Mouse (Mus musculus) bone marrow macrophage, adult 2 months (primary cell): ENCODE data around the gene Myh9.

ENCODE experiments used
- CTCF ChIP-seq: IDR thresholded peaks from 2 replicates; pipeline ENCODE4 v1.5.1; 2012; ENCODE audit warnings: low read depth, mild to moderate bottlenecking, low read length, moderate library complexity
- POLR2A ChIP-seq: IDR thresholded peaks from 2 replicates; pipeline ENCODE4 v1.6.1; 2012; ENCODE audit warnings: mild to moderate bottlenecking, low read depth, low read length, borderline replicate concordance

DNA sequence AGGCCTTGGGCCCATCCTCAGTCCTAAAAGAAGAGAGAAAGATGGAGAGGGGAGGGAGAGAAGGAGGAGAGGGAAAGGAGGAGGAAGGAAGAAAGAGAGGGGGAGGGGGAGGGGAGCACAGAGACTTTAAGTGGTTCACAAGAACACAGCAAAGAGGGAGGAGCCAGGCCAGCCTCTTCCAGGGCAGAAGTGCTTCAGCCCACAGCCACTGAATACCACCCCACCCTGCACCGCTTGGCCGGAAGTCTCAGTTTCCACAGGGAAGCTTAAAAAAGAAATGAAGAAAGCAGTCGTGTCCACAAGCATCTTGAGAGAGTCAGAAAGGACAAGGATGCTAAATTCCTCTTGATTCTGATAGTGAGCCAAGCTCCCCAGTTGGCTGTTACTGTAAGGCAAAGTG, 9.2 kb upstream of the Myh9 start:
- no peak for TF ChIP-seq CTCF
- no peak for TF ChIP-seq POLR2A
